Mouse (Mus musculus) spleen, embryonic (tissue): ENCODE measurements around the gene Dctd.
"Not testable (repeated sequence)": the region's sequence is repeated elsewhere in the genome, so short reads cannot be mapped to it uniquely, and the experiment has no call there.

Experiments used
- CTCF ChIA-PET: fragments of 350-600 bp; sonication (Branson Sonifier 250); formaldehyde crosslinking; loops from one replicate; lab custom pipeline; 2022; lab: Charles Lee

Gene Dctd

GRCm38 (mm10) chr8:48145766-48146165 lies 46.9 kb downstream of the Dctd start:
- CTCF ChIA-PET = no interaction called here

- CTCF ChIA-PET = no interaction called here
Observed at GRCm38 (mm10) chr8:48146449-48146848, 47.6 kb downstream of the Dctd start.

DNA sequence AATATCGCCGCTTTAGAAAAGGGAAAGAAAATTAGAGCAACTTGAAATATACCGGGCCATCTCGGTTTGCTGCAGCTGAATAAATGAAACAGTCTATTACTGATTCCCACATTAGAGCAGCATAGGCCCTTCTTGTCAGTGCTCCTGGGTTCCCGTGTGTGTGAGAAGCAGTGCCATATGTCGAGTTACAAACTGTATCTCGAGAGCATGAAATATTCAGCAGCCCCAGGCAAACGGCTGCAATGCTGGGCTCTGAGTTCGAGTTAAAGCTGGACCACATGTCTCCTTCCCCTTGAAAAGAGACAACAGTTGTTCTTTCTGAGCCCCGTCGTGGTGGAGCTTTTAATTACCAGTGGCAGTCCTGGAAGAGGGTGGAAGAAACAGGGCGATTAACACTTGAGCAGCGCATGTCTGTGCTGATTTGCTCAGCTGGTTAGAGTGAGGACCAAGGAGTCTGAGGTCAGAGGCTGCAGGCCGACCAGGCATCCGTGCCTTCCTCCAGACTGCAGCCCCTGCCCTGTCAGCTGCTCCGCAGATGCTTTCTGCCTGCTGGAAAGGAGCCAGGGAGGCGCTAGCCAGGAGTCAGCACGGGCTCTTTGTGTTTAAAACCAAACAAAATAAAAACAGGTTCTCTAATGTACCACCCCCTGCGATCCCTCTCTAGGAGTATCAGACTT lies 53.3 kb downstream of the Dctd start:
- CTCF ChIA-PET = no interaction called here

- CTCF ChIA-PET = no interaction called here
Observed at GRCm38 (mm10) chr8:48153360-48154121, 54.6 kb downstream of the Dctd start.

- CTCF ChIA-PET = no interaction called here
Observed at GRCm38 (mm10) chr8:48157718-48158117, 58.8 kb downstream of the Dctd start.

- CTCF ChIA-PET = no interaction called here
Observed at GRCm38 (mm10) chr8:48158560-48159217, 59.8 kb downstream of the Dctd start.

DNA sequence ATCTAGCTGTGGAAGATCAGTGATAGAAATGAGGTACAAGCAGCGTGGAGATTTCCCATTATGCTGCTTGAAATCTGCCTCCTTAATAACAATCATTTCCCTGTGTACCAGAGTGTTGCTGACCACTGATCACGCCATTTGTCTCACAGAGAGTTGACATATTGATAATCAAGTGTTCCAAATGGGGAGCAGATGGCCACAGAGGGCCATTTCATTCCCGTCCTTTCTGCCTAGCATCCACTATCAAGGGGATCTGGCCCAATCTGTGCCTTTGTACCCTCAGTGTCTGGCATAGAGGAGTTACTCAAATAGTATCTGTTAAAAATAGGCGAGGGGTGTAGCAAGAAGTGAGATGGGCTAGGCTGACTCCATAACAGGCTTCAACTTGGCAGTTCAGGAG lies 78.5 kb downstream of the Dctd start:
- CTCF ChIA-PET = no interaction called here

GRCm38 (mm10) chr8:48177876-48178275 lies 79.0 kb downstream of the Dctd start:
- CTCF ChIA-PET = no interaction called here

- CTCF ChIA-PET = no interaction called here
Observed at GRCm38 (mm10) chr8:48178993-48179392, 80.1 kb downstream of the Dctd start.

DNA sequence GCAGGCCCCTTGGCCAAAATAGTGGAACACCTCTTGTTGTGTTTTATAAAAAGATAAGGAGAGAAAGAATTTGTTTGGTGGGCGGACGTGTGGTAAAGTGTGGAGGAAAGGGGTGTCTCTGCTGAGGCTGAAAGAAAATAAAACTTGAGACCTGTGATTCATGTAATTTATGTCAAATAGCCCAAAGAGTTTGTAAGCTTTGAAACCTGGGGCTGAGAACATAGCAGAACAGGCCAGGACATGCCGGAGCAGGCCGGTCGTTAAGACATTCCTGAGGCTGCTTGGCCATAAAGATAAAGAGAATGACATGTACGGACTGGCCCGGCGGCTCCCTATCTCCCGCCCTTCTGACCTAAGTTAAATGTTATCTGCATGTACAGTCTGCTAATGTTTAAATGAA lies 81.3 kb downstream of the Dctd start:
- CTCF ChIA-PET = not testable (repeated sequence)

DNA sequence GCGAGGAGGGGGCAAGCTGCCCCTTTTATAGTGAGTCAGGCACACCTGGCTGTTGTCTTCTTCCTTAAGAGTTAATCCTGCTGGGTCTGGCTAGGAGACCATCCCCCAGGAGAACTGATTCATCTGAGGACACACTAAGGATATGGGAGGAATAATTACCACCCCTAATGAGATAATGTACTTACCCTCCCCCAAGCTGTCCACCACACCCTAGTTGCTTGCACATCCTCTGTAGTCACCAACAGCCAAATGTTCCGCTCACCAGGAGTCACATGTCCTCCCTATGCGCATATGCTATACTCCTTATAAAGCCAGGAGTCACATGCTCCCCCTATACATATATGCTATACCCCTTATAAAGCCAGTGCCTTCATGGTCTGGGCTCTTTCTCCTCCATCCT lies 82.1 kb downstream of the Dctd start:
- CTCF ChIA-PET = no interaction called here

GRCm38 (mm10) chr8:48183758-48184157 lies 84.9 kb downstream of the Dctd start:
- CTCF ChIA-PET = no interaction called here

- CTCF ChIA-PET = no interaction called here
Observed at GRCm38 (mm10) chr8:48188586-48188985, 89.7 kb downstream of the Dctd start.

DNA sequence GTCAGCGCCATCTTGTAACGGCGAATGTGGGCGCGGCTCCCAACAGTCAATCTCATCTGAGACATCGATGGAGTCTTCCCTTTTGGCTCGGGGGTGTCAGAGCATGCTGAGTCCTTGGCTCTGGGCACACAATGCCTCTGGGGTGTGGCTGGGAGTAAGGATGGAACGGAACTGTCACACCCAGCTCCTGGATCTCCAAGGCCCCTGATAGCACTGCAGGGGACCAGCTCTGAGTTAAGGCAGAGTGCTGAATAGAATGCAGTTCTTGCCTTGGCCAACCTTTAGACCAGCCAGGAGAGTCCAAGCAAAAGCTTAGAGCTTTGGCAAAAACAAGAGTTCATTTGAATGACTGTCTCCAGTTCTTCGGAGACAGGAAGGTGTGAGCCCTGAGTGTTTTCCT lies 97.1 kb downstream of the Dctd start:
- CTCF ChIA-PET = no interaction called here

DNA sequence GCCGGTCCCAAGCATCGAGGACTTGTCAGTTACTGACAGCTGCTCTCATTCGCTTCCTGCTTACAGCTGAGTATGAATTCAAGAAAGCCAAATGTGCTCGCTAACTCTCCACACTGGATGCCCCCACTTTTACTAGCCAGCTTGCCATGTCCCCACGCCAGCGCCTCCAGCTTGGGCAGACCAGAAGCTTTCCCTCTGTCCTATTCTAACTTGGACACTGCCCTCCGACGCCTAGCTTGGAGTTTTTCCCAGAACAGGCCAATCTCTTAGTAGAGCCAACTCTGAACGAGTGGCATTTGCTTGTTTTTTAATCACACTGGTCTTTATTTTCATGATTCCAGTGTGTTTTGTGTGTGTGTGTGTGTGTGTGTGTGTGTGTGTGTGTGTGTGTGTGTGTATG lies 100.3 kb downstream of the Dctd start:
- CTCF ChIA-PET = interaction anchor here (0.7 kb wide), 1 partner anchor 618 kb away, joined by 13 read pairs; no protein-coding TSS in a partner anchor

DNA sequence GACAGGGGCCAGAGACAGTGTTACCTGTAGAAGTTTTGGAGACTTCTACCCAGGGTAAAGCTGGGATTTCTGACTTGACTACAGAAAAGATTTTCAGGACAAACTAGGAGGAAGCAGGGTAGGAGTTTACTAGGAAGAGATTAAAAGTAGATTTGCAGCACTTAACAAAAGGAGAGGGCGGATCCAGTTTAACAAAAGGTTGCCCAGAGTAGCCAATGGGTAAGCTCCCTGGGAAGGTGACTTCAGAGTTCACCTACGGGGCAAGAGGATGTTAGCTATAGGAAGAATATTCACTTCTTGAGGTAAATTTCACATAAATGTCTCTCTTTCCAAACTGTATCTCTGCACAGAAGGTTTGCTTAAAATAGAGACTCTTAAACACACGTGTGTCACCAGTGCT lies 103.7 kb downstream of the Dctd start:
- CTCF ChIA-PET = no interaction called here
